Mouse (Mus musculus) pancreas, adult 10 weeks (tissue): ENCODE data around the gene Nr1i2. TPM values are rescaled to one million over a fixed set of nuclear protein-coding genes. Genes with fewer than 3 reads are reported as not detected.

Source experiments
- polyA plus RNA-seq: library from polyadenylated mRNA; stranded (reverse); fragments of 350-450 nt; fragmentation: Illumina TruSeq; extraction: RNeasy Lipid Tissue Mini Kit (QIAGEN cat#74804); gene quantifications from one replicate; pipeline ENCODE4 v1.2.3, GENCODE M21; 2015; ENCODE audit warnings: low read depth, low replicate concordance; ENCODE audit not compliant: insufficient read depth

Nr1i2 gene
- polyA plus RNA-seq = not detected

GRCm38 (mm10) chr16:38294685-38295348 is at the start of gene Nr1i2:
Gene Nr1i2, minus strand, starts transcription at chr16:38294824.

GRCm38 (mm10) chr16:38341396-38342324 is 47.0 kb upstream of the Nr1i2 start, which contains the start of gene Maats1:
Gene Maats1, minus strand, starts transcription at chr16:38342143.

Other genes starting within 250 kb of the Nr1i2 start
- 4.2 TPM for gene Gsk3b, start 205.8 kb downstream of the Nr1i2 start, polyA plus RNA-seq
- gene Maats1, start 47.3 kb upstream of the Nr1i2 start, polyA plus RNA-seq = 0.72 TPM
- 62.2 TPM for gene Cox17, start 52.2 kb upstream of the Nr1i2 start, polyA plus RNA-seq
- gene Gm21987, start 52.2 kb upstream of the Nr1i2 start, polyA plus RNA-seq = not detected
- gene Popdc2, start 67.4 kb upstream of the Nr1i2 start, polyA plus RNA-seq = 0.63 TPM
- 7.4 TPM for gene Pla1a, start 138.3 kb upstream of the Nr1i2 start, polyA plus RNA-seq
- 5.6 TPM for gene Adprh, start 157.9 kb upstream of the Nr1i2 start, polyA plus RNA-seq
- gene Cd80, start 160.7 kb upstream of the Nr1i2 start, polyA plus RNA-seq = not detected
- gene Timmdc1, start 227.8 kb upstream of the Nr1i2 start, polyA plus RNA-seq = 5.5 TPM